Mouse (Mus musculus): ENCODE results near the gene Vps4a. TPM values are rescaled to one million over a fixed set of nuclear protein-coding genes. Genes with fewer than 3 reads are reported as not detected.
"Not testable (repeated sequence)": the region's sequence is repeated elsewhere in the genome, so short reads cannot be mapped to it uniquely, and the experiment has no call there.

Gene Vps4a
- total RNA-seq, 1 experiment: 24.1 TPM

- peaks cover 0 to 3% of the 10 kb centered on the region in 2 experiments; a peak in 1 of 4 replicates for H3K4me1 ChIP-seq (ENCODE audit: control insufficient read depth in 2 of 2, insufficient read depth in 2 of 2, low read length in 2 of 2, poor library complexity in 1 of 2)
- H3K27ac ChIP-seq (ENCODE audit: insufficient read depth, low read depth, low read length, poor library complexity, severe bottlenecking): no peak overlapping the region
- H3K9ac ChIP-seq (ENCODE audit: insufficient read depth, low read depth, low read length, poor library complexity, severe bottlenecking): no peak overlapping the region
- no peak for DNase-seq (ENCODE audit: low read depth, low spot score)
- TF ChIP-seq ZNF384 (IDR thresholded peaks at IDR 0.05; ENCODE audit: low read depth, low read length): no peak
- TF ChIP-seq CHD2 (IDR thresholded peaks at IDR 0.05; ENCODE audit: low read depth, low read length): no peak
- no peak for TF ChIP-seq ZC3H11A (IDR thresholded peaks at IDR 0.05; ENCODE audit: borderline replicate concordance, low read depth, low read length)
- no peak for TF ChIP-seq MAFK (IDR thresholded peaks at IDR 0.05; ENCODE audit: insufficient read depth, low read depth, low read length)
- no peak for TF ChIP-seq HCFC1 (IDR thresholded peaks at IDR 0.05; ENCODE audit: borderline replicate concordance, insufficient read depth, low read length)
- no peaks in the 10 kb centered on the region for H3K9me3 ChIP-seq (ENCODE audit: control insufficient read depth, insufficient read depth, low read depth, low read length)
- in situ Hi-C loops (cut with MboI; ENCODE audit: low sequenced_read_pairs in 2 of 2, unreplicated experiment in 2 of 2): no loop called here
- H3K4me3 ChIP-seq (ENCODE audit: insufficient read depth in 1 of 2, low read depth in 1 of 2, low read length in 2 of 2, poor library complexity in 1 of 2, severe bottlenecking in 1 of 2): no peak overlapping the region
- H3K36me3 ChIP-seq (ENCODE audit: control insufficient read depth, insufficient read depth, low read length, poor library complexity, severe bottlenecking): peaks cover 6% of the 10 kb centered on the region
These were observed 39.6 kb upstream of the Vps4a start for GRCm38 (mm10) chr8:106991393-106991792.

DNA sequence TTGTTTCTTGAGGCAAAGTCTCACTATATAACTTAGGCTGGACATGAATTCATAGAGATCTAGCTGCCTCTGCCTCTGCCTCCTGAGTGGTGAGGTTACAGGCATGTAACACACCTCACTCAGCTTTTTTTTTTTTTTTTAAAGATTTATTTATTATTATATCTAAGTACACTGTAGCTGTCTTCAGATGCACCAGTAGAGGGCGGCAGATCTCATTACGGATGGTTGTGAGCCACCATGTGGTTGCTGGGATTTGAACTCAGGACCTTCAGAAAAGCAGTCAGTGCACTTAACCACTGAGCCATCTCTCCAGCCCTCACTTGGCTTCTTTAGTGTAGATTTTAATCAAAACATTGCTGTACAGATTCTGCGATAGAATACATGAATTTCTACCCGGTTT is 34.7 kb upstream of the Vps4a start:
- H3K4me3 ChIP-seq (ENCODE audit: insufficient read depth in 1 of 2, low read depth in 1 of 2, low read length in 2 of 2, poor library complexity in 1 of 2, severe bottlenecking in 1 of 2); DNase-seq (ENCODE audit: low read depth, low spot score); H3K9ac ChIP-seq (ENCODE audit: insufficient read depth, low read depth, low read length, poor library complexity, severe bottlenecking); H3K4me1 ChIP-seq (ENCODE audit: control insufficient read depth in 2 of 2, insufficient read depth in 2 of 2, low read length in 2 of 2, poor library complexity in 1 of 2); in situ Hi-C loops (cut with MboI; ENCODE audit: low sequenced_read_pairs in 2 of 2, unreplicated experiment in 2 of 2); H3K9me3 ChIP-seq (ENCODE audit: control insufficient read depth, insufficient read depth, low read depth, low read length); H3K36me3 ChIP-seq (ENCODE audit: control insufficient read depth, insufficient read depth, low read length, poor library complexity, severe bottlenecking); H3K27ac ChIP-seq (ENCODE audit: insufficient read depth, low read depth, low read length, poor library complexity, severe bottlenecking): not testable (repeated sequence)
- TF ChIP-seq ZNF384 (IDR thresholded peaks at IDR 0.05; ENCODE audit: low read depth, low read length): peak; percentile 57; the same call in 1 of the 2 replicates

- Histone ChIP-seq H3K9ac (ENCODE audit: insufficient read depth, low read depth, low read length, poor library complexity, severe bottlenecking) (no peak overlapping the region), H3K9me3 (ENCODE audit: control insufficient read depth, insufficient read depth, low read depth, low read length) (no peaks in the 10 kb centered on the region), H3K27ac (ENCODE audit: insufficient read depth, low read depth, low read length, poor library complexity, severe bottlenecking) (no peak overlapping the region), H3K4me1 (ENCODE audit: control insufficient read depth in 2 of 2, insufficient read depth in 2 of 2, low read length in 2 of 2, poor library complexity in 1 of 2) (no peaks in the 10 kb centered on the region), H3K4me3 (ENCODE audit: insufficient read depth in 1 of 2, low read depth in 1 of 2, low read length in 2 of 2, poor library complexity in 1 of 2, severe bottlenecking in 1 of 2) (no peak overlapping the region), H3K36me3 (ENCODE audit: control insufficient read depth, insufficient read depth, low read length, poor library complexity, severe bottlenecking) (peaks cover 3% of the 10 kb centered on the region)
- no peak for DNase-seq (ENCODE audit: low read depth, low spot score)
- in situ Hi-C loops (cut with MboI; ENCODE audit: low sequenced_read_pairs in 2 of 2, unreplicated experiment in 2 of 2): no loop called here
- TF ChIP-seq CHD2 (IDR thresholded peaks at IDR 0.05; ENCODE audit: low read depth, low read length) (no peak), ZNF384 (IDR thresholded peaks at IDR 0.05; ENCODE audit: low read depth, low read length) (no peak), MAFK (IDR thresholded peaks at IDR 0.05; ENCODE audit: insufficient read depth, low read depth, low read length) (no peak), HCFC1 (IDR thresholded peaks at IDR 0.05; ENCODE audit: borderline replicate concordance, insufficient read depth, low read length) (no peak), ZC3H11A (IDR thresholded peaks at IDR 0.05; ENCODE audit: borderline replicate concordance, low read depth, low read length) (no peak)
These were observed 33.6 kb upstream of the Vps4a start for GRCm38 (mm10) chr8:106997416-106997815.

- Histone ChIP-seq H3K36me3 (ENCODE audit: control insufficient read depth, insufficient read depth, low read length, poor library complexity, severe bottlenecking) (peaks cover 7% of the 10 kb centered on the region), H3K4me1 (ENCODE audit: control insufficient read depth in 2 of 2, insufficient read depth in 2 of 2, low read length in 2 of 2, poor library complexity in 1 of 2) (no peaks in the 10 kb centered on the region), H3K27ac (ENCODE audit: insufficient read depth, low read depth, low read length, poor library complexity, severe bottlenecking) (no peak overlapping the region), H3K9me3 (ENCODE audit: control insufficient read depth, insufficient read depth, low read depth, low read length) (no peaks in the 10 kb centered on the region), H3K9ac (ENCODE audit: insufficient read depth, low read depth, low read length, poor library complexity, severe bottlenecking) (no peak overlapping the region), H3K4me3 (ENCODE audit: insufficient read depth in 1 of 2, low read depth in 1 of 2, low read length in 2 of 2, poor library complexity in 1 of 2, severe bottlenecking in 1 of 2) (no peak overlapping the region)
- in situ Hi-C loops (cut with MboI; ENCODE audit: low sequenced_read_pairs in 2 of 2, unreplicated experiment in 2 of 2): no loop called here
- TF ChIP-seq HCFC1 (IDR thresholded peaks at IDR 0.05; ENCODE audit: borderline replicate concordance, insufficient read depth, low read length): no peak
- no peak for DNase-seq (ENCODE audit: low read depth, low spot score)
These were observed 32.0 kb upstream of the Vps4a start for GRCm38 (mm10) chr8:106999068-106999467.

GRCm38 (mm10) chr8:107002532-107002931 is 28.5 kb upstream of the Vps4a start:
- in situ Hi-C loops (cut with MboI; ENCODE audit: low sequenced_read_pairs in 2 of 2, unreplicated experiment in 2 of 2): no loop called here
- Histone ChIP-seq H3K36me3 (ENCODE audit: control insufficient read depth, insufficient read depth, low read length, poor library complexity, severe bottlenecking) (peaks cover 14% of the 10 kb centered on the region), H3K9me3 (ENCODE audit: control insufficient read depth, insufficient read depth, low read depth, low read length) (no peaks in the 10 kb centered on the region), H3K4me1 (ENCODE audit: control insufficient read depth in 2 of 2, insufficient read depth in 2 of 2, low read length in 2 of 2, poor library complexity in 1 of 2) (no peaks in the 10 kb centered on the region), H3K4me3 (ENCODE audit: insufficient read depth in 1 of 2, low read depth in 1 of 2, low read length in 2 of 2, poor library complexity in 1 of 2, severe bottlenecking in 1 of 2) (no peak overlapping the region), H3K9ac (ENCODE audit: insufficient read depth, low read depth, low read length, poor library complexity, severe bottlenecking) (no peak overlapping the region), H3K27ac (ENCODE audit: insufficient read depth, low read depth, low read length, poor library complexity, severe bottlenecking) (no peak overlapping the region)
- TF ChIP-seq MAFK (IDR thresholded peaks at IDR 0.05; ENCODE audit: insufficient read depth, low read depth, low read length) (no peak), ZNF384 (IDR thresholded peaks at IDR 0.05; ENCODE audit: low read depth, low read length) (0 out of 2 replicates have a peak, but pooled peaks have one; percentile 44), ZC3H11A (IDR thresholded peaks at IDR 0.05; ENCODE audit: borderline replicate concordance, low read depth, low read length) (peak; percentile 52; the same call in 1 of the 2 replicates), HCFC1 (IDR thresholded peaks at IDR 0.05; ENCODE audit: borderline replicate concordance, insufficient read depth, low read length) (0 out of 2 replicates have a peak, but pooled peaks have one; percentile 50), CHD2 (IDR thresholded peaks at IDR 0.05; ENCODE audit: low read depth, low read length) (no peak)
- DNase-seq (ENCODE audit: low read depth, low spot score): peak; percentile 79
